Mouse (Mus musculus): ENCODE data around the gene Ms4a6c. TPM values are rescaled to one million over a fixed set of nuclear protein-coding genes. Genes with fewer than 3 reads are reported as not detected.

The Ms4a6c gene
- total and polyA plus RNA-seq, 3 experiments = not detected

GRCm38 (mm10) chr19:11482684-11483083 is 13.5 kb downstream of the Ms4a6c start:
- Histone ChIP-seq H3K4me1 (ENCODE audit: control insufficient read depth in 1 of 2, insufficient read depth in 2 of 2, low read length in 2 of 2) (no peaks in the 10 kb centered on the region; a peak in 1 of 4 replicates), H3K36me3 (ENCODE audit: control insufficient read depth in 1 of 2, insufficient read depth in 2 of 2, low read length in 2 of 2) (0 out of 4 replicates have a peak, but pooled peaks cover 0 to 2% of the 10 kb centered on the region in 2 experiments), H3K9me3 (replicated peaks; ENCODE audit: insufficient read depth, low read length) (no peaks in the 10 kb centered on the region), H3K9ac (ENCODE audit: control insufficient read depth, low read depth, low read length, poor library complexity, severe bottlenecking) (no peak overlapping the region), H3K27me3 (ENCODE audit: control insufficient read depth in 1 of 2, insufficient read depth in 2 of 2, low read length in 2 of 2) (no peaks in the 10 kb centered on the region; a peak in 1 of 4 replicates), H3K27ac (ENCODE audit: control insufficient read depth, low read depth, low read length) (no peak overlapping the region), H3K79me2 (ENCODE audit: control insufficient read depth, insufficient read depth, low read length, poor library complexity) (no peaks in the 10 kb centered on the region), H3K4me3 (ENCODE audit: control insufficient read depth in 1 of 2, insufficient read depth in 1 of 2, low read depth in 2 of 2, low read length in 2 of 2) (no peak overlapping the region)
- DNase-seq (ENCODE audit: low read depth, low spot score) = no peak
- TF ChIP-seq CHD2 (IDR thresholded peaks at IDR 0.05; ENCODE audit: low read length) (no peak), GATA1 (IDR thresholded peaks at IDR 0.05; ENCODE audit: low read depth, low read length) (no peak), EP300 (IDR thresholded peaks at IDR 0.05; ENCODE audit: low read depth in 1 of 2, low read length in 2 of 2) (no peak), E2F4 (IDR thresholded peaks at IDR 0.05; ENCODE audit: borderline replicate concordance, low read depth, low read length) (no peak), MYC (IDR thresholded peaks at IDR 0.05; ENCODE audit: low read depth, low read length) (no peak), MAX (IDR thresholded peaks at IDR 0.05; ENCODE audit: low read length) (no peak), RCOR1 (IDR thresholded peaks at IDR 0.05; ENCODE audit: low read depth, low read length) (no peak), POLR2AphosphoS5 (IDR thresholded peaks at IDR 0.05; ENCODE audit: borderline replicate concordance, low read depth, low read length) (no peak), MXI1 (IDR thresholded peaks at IDR 0.05; ENCODE audit: low read depth, low read length) (no peak), ETS1 (IDR thresholded peaks at IDR 0.05; ENCODE audit: low read depth, low read length) (no peak), ELF1 (IDR thresholded peaks at IDR 0.05; ENCODE audit: low read depth, low read length) (no peak), HCFC1 (IDR thresholded peaks at IDR 0.05; ENCODE audit: low read depth, low read length) (no peak), MAFK (IDR thresholded peaks at IDR 0.05; ENCODE audit: borderline replicate concordance, low read depth, low read length) (no peak), ZMIZ1 (IDR thresholded peaks at IDR 0.05; ENCODE audit: low read depth, low read length) (no peak), GABPA (IDR thresholded peaks at IDR 0.05; ENCODE audit: low read depth, low read length) (no peak), BHLHE40 (IDR thresholded peaks at IDR 0.05; ENCODE audit: borderline replicate concordance, low read depth, low read length) (no peak), ZC3H11A (IDR thresholded peaks at IDR 0.05; ENCODE audit: low read depth, low read length) (no peak), MYB (IDR thresholded peaks at IDR 0.05; ENCODE audit: low read depth, low read length) (no peak)

DNA sequence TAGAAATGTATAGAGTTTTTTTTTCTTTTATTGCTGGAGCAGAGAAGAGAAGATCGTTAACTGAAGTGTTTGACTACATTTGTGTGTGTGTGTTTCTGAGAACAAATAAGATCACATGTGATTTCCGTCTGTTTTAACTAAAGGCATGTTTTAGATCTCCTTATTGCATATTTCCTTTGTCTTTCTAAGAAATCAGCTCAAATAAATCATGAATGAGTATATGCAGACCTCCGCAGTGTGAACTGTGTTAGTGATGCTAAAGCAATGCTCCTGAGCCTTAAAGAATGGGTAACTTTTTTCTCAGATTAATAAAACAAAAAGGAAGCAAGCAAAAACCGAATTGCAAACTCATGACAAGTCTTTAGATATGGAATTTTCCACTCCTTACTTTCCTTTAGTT is 14.8 kb downstream of the Ms4a6c start:
- Histone ChIP-seq H3K4me3 (ENCODE audit: control insufficient read depth in 1 of 2, insufficient read depth in 1 of 2, low read depth in 2 of 2, low read length in 2 of 2) (no peak overlapping the region), H3K9me3 (replicated peaks; ENCODE audit: insufficient read depth, low read length) (no peaks in the 10 kb centered on the region), H3K79me2 (ENCODE audit: control insufficient read depth, insufficient read depth, low read length, poor library complexity) (no peaks in the 10 kb centered on the region), H3K27ac (ENCODE audit: control insufficient read depth, low read depth, low read length) (no peak overlapping the region), H3K9ac (ENCODE audit: control insufficient read depth, low read depth, low read length, poor library complexity, severe bottlenecking) (no peak overlapping the region), H3K4me1 (ENCODE audit: control insufficient read depth in 1 of 2, insufficient read depth in 2 of 2, low read length in 2 of 2) (no peaks in the 10 kb centered on the region; a peak in 1 of 4 replicates), H3K27me3 (ENCODE audit: control insufficient read depth in 1 of 2, insufficient read depth in 2 of 2, low read length in 2 of 2) (no peaks in the 10 kb centered on the region; a peak in 1 of 4 replicates), H3K36me3 (ENCODE audit: control insufficient read depth in 1 of 2, insufficient read depth in 2 of 2, low read length in 2 of 2) (0 out of 4 replicates have a peak, but pooled peaks cover 0 to 2% of the 10 kb centered on the region in 2 experiments)
- TF ChIP-seq TAL1 (IDR thresholded peaks at IDR 0.05; ENCODE audit: low read length) (no peak), ETS1 (IDR thresholded peaks at IDR 0.05; ENCODE audit: low read depth, low read length) (no peak), KAT2A (conservative IDR thresholded peaks at IDR 0.05; ENCODE audit: low read depth, low read length) (no peak), HCFC1 (IDR thresholded peaks at IDR 0.05; ENCODE audit: low read depth, low read length) (no peak), GABPA (IDR thresholded peaks at IDR 0.05; ENCODE audit: low read depth, low read length) (no peak), ZNF384 (IDR thresholded peaks at IDR 0.05; ENCODE audit: low read depth, low read length) (no peak), NRF1 (IDR thresholded peaks at IDR 0.05; ENCODE audit: insufficient read depth, low read depth, low read length, poor library complexity, severe bottlenecking) (no peak), RAD21 (IDR thresholded peaks at IDR 0.05; ENCODE audit: low read depth, low read length) (no peak)
- DNase-seq (ENCODE audit: low read depth, low spot score) = no peak
